Mouse (Mus musculus): ENCODE data around the gene Ghsr. TPM values are rescaled to one million over a fixed set of nuclear protein-coding genes. Genes with fewer than 3 reads are reported as not detected.

Gene Ghsr
- total RNA-seq, 2 experiments from 2014 or later, result not detected

- no peak for DNase-seq
Observed at GRCm38 (mm10) chr3:27411286-27411685, 40.1 kb downstream of the Ghsr start.

DNA sequence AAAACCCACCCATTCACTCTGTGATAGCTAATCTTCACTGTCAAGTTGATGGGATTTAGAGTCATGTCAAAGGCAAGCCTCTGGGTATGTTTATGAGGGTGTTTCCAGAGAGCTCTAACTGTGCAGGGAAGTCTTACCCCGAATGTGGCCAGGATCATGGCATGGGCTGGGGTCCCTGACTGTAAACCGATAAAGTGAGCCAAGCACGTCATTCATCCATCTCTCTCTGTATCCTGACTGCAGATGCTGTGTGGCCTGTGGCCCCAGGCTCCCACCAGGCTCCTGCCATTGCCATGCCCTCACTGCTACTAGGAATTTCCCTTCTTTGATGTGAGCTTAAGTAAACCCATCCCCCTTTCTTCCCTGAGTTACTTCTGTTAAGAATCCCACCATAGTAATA, 42.4 kb downstream of the Ghsr start:
- DNase-seq, result no peak

GRCm38 (mm10) chr3:27416786-27417185, 45.6 kb downstream of the Ghsr start:
- DNase-seq, result no peak

- DNase-seq, result no peak
Observed at GRCm38 (mm10) chr3:27418602-27419001, 47.5 kb downstream of the Ghsr start.

- DNase-seq, result no peak
Observed at GRCm38 (mm10) chr3:27421980-27422379, 50.8 kb downstream of the Ghsr start.

- DNase-seq, result no peak
Observed at GRCm38 (mm10) chr3:27422521-27422920, 51.4 kb downstream of the Ghsr start.

DNA sequence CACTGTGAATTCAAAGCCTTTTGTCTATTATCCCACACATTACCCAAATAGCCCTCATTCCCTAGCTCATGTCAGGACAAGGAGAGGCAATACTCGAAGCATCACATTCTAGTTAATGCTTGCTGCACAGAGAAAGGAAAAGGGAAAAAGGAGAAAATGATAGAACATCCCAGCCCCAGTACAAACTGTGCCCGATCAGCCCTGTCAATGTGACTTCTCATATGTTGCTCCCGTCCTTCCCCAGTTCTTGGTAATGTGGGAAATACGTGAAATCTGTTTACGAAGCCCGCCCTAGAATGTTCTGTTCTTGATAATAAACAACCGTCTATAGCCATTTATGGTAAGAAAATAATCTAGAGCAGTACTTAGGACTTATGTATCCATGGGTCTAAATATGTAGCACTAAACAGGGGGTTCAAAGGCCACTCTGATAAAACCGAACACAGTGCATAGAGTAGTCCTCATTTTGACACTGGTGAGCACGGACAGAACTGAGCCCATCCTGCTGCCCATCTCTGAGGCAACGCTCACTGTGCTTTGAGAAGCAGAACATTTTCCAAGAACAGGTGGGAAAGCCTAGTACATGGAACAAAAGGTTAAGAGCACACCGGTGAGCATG, 53.0 kb downstream of the Ghsr start:
- DNase-seq, result no peak

DNA sequence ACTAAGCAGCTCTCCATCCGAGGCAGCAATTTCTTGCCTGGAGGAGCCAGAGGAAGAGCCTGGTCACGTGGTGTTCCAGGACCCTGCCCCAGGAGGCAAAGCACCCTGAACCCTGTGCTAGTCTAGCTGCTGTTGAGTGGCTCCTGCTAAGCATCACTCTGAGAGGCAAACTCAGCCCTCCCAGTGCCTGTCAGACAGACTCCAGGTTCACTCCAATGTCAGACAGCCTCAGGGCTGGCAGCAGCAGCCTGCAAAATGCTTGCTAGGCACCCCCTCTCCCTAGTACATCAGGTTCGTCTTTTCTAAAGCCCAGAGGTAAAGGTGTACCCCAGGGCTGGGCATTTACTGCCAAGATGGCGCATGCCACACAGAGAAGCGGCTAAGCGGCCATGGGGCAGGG, 56.3 kb downstream of the Ghsr start:
- DNase-seq, result no peak

Other genes starting within 250 kb of the Ghsr start
- gene Ect2, start 217.5 kb upstream of the Ghsr start, total RNA-seq (2021), result under 1 TPM; 0.88 to 0.95 TPM
- gene Nceh1, start 188.4 kb upstream of the Ghsr start, total RNA-seq (2021), result 10 to 100 TPM; 20.2 to 21.8 TPM
- 1 to 10 TPM; 3.0 to 3.9 TPM for gene Tnfsf10, start 54.3 kb upstream of the Ghsr start, total RNA-seq (2021)

Measured in gastrocnemius, postnatal 25 days (tissue).